Mouse (Mus musculus) retina, embryonic 14.5 days (tissue): Measurements from ENCODE around the gene Slc30a7.

Source experiments
- DNase-seq: peaks from one replicate; pipeline ENCODE4 v3.0.0-alpha.2; 2015; ENCODE audit warnings: low spot score

Gene Slc30a7

DNA sequence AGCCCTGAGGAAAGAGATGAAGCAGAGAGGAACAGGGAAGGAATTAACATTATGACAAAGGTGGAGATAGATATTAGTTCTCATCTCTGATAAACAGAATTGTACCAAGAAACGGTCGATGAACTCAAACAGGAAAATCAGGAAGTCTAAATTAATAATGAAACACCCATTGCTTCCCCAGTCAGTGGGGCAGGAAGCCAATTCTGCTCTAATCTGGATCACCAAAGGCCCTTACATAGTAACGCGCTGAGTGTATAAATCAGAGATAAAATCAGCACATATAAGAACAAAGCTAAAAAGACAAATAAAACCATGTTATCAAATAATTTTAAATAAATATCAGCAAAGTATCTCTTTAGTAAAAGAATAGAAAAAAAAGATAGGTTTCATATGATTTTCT is 15.1 kb downstream of the Slc30a7 start:
- DNase-seq, result no peak

DNA sequence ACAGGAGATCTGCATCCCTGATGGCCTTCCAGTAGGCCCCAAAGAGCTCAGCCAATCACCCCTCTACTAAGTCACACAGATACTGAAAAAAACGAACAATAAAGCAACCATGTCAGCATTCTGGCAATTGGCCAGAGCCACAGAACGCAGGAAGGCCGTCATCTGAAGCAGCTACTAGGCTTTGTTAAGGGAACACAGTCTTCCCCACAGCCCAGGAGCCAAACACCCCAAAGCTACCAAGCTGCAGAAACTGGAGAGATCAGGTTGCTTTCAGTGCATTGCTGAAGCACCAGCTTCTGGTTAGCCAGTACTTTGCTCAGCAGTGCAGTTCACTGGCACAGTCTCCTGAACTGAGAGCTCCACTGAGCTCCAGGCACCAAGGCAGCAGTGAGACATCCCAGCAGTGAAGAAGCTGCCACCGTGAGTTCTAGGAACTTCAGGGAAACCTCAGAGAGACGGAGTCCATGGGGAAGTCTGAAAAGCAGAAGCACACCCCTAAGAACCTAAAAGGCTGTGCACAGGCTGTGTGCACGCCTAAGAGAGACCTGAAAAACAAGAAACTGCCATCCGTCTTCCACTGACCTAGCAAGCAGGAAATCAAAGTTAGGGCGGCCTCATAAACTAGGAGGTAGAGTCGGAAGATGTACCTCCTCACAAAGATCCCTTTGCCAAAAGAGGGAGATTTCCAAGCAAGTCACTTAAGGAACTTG is 21.9 kb downstream of the Slc30a7 start:
- no peak for DNase-seq

DNA sequence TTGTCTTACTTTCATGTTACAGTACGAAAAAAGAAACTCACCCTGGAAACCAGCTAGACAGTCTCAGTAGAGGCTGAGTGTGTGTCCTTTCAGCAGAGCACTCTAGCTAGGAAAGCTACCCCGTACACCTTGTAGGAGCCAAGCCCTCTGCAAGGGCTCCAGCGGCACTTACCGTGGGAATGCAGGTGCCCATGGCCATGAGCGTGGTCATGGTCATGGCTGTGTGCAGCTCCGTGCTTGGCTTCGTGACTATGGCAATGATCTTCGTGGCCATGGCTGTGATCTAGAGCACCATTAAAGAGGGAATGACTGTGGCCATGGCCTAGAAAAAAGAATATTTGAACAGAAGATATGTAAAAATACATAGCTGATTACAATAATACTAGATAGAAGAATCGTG is 22.6 kb downstream of the Slc30a7 start:
- DNase-seq, result no peak

DNA sequence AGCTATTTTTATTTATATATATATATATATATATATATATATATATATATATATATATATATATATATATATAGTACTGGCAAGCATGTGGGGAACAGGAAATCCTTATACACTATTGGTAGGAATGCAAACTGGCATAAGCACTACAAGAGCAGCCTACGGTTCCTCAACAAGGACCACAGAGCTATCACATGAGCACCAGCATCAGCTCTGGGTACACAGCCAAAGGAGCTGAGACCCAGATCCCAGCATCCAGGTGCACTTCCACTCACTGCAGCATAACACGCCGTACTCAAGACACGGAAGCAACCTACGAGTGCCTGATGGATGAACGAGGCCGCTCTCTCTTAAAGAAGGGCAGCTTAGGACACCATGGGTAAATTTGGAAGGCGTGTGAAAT is 24.0 kb downstream of the Slc30a7 start:
- DNase-seq, result no peak

DNA sequence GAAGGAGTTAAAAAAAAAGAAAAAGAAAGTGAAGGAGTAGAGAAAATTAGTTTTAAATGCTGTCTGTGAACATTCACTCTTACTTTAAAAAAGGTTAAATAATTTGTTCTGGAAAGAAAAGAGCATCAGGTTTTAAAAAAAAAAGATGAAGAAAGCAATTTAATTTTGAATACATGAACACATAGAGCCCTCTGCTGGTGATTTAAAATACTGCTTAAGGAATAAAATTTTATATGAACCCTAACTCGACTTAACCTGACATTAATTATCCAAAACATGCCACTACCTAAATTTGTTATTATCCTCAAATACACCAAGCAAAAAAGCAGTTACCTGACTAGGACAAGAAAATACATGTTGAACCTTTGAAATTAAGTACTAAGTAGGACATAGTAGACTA is 28.2 kb downstream of the Slc30a7 start:
- peak; percentile 77 for DNase-seq

DNA sequence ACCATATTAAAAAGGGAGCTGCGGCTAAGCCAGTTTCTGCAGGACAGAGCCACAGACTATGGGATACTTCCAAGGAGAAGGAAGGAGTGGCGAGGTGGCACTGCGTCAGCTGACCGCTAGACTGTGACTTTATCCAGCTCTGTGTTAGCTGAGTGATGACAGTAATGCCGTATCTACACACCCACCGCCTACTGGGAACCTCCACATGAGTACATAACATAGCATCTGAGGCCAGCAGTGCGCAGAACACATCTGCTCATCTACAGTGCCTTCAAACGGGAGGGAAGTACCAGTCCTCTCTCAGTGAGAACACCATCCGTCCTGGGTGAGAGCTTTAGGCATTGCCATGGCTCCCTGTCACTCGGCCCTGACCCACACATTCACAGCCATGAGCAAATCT is 32.2 kb downstream of the Slc30a7 start:
- DNase-seq, result no peak

DNA sequence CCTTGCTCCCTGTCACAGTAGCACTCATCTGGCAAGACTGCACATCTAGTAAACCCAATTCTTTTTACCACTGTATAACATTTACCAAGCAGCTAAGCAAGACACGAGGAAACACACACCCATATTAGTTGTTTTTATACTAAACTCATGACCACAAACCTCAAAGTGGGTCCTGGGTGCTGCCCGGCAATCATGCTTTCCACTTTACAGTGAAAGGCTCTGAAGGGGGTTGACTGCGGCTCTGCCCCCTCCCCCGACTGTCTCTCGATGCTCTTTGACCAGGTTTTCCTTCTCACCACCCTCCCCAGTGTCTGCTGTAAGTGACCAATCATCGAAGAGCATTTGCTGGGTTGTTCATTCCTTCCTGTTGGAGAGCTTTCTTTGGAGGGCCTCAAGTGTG is 33.0 kb downstream of the Slc30a7 start:
- no peak for DNase-seq

DNA sequence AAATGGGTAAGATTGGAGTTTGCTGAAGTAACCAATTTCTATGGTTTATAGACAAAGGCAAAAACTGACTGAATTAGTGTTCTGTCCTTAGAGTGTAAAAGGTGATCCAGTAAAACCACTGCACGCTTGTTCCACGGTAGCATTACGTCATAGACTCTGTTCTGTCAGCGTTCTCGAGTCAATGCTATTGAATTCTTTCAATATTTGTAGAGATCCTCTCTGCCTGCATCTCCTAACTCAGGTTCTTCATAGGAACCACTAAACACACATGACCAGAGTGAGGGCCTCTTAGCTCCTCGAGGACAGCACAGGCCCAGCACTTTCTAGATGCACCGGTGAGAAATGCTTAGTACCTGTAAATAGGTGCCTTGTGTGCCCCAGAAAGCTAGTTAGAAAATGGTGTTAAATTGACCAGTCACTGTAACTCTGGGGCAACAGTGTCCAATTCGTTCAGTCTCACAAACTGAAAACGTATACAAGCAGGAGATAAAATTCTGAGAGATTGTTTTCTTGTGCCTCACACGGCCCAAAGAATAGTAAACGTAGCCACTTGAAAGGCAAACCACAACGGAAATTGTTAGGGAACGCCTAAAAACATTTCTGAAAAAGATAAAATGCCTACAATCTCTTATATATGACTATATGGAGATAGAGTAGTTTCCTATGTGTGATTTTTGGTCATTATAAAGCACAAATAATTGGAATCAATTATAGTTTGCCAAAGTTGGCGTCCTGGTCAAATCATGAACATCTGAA is 35.1 kb downstream of the Slc30a7 start:
- DNase-seq, result no peak

DNA sequence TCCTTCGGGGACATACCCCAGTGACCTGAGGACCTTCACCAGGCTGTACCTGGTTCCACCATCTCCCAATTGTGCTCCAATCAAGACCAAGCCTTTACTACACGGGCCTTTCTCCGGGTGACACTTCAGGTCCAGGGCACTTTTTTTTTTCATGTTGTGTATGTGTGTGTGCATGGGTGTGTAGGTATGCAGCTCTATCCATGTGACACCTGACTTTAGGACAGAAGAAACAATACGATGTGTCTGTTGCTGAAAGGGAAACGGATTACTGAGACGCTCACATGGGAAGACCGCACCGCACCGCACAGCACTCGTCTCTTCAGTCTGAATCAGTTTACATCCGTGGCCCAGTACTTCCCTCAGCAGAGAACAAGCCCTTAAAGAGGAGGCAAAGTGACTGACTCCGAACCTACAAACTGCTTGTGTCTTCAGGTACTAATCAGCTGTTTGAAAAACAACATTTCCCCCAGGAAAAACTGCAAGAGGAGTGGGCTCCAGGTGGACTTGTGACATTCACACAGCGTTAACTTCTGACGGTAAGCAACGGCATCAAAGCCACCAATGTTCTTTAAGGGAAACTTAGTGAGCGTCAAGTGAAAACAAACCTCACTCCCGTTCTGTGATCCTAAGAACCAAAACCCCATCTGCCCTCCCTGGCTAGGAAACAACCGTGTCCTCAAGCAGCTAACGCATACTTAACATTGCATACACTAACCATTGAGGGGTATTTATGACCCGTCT is 36.0 kb downstream of the Slc30a7 start:
- DNase-seq, result no peak

DNA sequence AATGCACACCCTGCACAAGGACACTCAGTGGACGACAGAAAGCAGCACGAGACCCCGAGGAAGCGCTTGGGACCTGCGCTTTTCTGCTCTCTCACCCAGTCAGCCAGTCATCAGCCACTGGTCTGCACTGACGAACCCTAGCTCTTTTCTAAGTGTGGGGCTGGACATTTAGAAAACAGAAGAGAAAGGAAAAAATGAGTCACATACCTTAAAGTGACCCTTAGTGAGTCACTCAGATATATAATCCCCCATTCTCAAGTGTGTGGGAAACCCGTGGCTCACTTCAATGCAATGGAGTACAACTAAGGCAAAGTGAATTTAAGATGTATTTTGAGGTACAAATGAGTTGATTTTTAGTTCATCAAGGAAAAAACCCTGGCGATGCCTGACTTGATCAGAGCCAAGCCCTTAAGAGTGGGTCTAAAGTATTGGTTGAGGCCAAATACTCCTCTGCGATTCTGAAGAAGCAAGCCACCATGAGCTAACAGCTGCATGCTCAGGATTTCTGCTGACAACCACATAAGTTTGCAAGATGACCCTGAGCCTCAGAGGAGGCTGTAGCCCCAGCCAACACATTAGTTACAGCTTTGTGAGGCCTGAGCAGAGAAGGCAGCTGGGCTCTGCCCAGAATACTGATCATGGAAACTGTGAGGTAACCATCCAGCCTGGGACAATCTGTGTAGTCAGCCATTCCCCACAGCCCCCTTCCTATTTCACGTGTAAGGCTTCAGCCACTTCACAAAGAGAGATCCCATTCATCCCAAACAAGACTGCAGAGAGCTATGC is 38.3 kb downstream of the Slc30a7 start:
- no peak for DNase-seq

DNA sequence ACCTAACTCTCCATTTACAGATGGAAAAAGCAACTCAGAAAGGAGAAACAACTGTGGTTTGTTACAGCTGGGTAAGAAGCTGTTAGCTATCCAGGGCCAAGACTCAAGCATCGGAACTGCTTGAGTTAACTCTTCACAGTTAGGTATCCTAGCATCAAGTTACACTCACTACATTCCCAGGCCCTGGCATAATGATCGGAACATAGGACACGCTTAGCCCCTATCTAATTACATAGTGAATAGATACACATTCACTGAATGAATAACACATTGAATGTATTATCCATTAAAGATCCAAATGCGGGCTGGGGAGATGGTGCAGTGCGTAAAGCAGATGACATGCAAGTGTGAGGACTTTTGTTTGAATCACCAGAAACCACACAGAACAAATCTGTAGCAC is 43.1 kb downstream of the Slc30a7 start:
- no peak for DNase-seq

DNA sequence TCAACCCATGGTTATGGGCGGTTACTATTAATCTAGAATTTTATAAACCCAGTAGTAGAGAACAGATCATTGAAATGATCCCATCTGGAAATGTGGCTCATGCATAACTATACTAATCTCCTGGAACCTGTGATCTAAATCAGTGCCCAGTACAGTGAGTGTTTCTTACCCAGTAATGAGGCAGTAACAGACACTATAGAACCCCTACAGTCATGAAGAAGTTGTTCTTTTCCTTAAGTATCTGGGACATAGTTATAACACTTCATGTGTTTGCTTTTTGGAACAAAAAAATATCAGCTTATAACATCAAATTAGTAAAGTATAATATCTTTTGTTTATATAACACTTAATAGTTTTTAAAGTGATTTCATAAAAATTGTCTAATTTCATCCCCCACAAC is 43.6 kb downstream of the Slc30a7 start:
- DNase-seq, result no peak

DNA sequence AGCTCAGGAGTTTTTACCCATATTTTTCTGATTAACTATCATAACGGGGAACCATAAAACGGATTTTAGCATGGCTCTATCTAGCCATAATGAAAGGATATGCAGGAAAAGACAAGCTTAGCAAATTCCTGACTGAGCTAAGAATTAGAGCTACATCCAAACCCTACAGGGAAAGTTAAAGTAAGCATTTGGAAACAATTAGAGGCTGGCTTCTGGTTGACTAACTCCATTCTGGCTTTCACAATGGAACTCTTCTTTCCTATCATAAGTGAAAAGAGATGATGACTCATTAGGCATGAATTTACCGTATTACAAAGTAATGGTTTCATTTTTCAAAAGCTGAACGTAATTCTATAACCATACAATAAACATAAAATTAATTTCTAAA is 45.2 kb downstream of the Slc30a7 start:
- DNase-seq, result peak; percentile 80

DNA sequence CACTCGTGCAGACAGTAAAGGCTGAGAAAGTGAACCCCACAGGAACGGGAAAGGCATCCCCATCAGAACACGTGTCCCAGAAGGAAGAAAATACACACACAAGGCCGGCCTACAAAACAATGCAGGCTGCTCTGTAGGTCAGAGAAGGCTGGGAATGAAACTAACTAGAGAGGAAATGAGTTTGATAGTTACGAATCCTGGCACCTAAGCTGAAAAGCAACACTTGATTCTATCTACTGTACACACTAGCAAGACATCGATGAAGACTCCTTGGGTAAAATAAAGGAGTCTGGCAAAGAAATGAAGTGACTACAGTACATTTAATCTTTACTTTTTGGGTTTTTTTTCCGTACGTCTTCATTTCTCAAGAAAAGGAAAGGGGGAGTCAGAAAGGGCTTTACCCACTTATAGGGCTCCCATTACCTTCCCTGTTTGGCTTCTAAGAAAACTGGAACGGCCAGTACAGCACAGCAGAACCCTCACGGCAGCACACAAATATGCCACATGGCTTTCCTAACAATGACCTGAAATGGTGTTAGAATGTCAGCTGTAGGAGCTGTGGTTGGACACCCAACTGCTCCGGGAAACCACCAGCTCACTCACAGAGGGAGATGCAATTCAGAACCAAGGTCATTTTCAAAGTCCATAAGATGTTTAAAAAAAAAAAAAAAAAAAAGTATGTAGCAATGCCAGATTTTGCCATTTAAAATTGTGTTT is 45.7 kb downstream of the Slc30a7 start:
- DNase-seq, result peak; percentile 65

DNA sequence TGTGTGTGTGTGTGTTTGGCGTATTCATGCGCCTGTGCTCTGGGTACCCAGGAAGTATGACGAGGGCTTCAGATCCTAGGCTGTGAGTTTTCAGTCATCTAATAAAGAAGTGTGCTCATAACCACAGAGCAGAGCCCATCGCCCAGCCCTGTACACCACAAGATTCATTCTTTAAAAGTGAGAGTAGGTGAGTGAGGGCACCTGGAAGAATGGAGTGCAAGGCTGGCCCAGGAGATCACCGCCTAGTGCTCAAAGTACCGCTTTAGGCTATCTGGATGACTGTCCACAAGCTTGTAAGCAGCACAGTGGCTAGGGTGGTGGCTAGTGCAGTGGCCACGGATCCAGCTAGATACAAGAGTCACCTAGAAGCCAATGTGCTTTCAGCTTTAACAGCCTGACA is 50.0 kb downstream of the Slc30a7 start:
- DNase-seq, result no peak

DNA sequence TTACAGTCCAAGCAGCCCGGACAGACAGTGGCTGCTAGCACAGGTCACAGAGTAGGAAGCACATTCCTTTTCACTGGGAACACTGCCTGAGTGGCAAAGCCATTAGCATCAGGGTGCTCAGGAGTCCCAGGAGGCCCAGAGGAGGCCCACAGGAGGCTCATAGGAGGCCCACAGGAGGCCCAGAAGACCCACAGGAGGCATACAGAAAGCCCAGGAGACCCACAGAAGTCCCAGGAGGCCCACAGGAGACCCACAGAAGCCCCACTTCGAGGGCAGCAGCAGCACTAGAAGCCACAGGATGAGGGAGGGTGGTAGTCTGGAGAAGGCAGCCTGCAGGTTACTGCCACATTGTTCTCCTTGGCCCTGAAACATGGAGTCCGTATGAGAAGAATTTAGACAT is 54.1 kb downstream of the Slc30a7 start:
- no peak for DNase-seq

DNA sequence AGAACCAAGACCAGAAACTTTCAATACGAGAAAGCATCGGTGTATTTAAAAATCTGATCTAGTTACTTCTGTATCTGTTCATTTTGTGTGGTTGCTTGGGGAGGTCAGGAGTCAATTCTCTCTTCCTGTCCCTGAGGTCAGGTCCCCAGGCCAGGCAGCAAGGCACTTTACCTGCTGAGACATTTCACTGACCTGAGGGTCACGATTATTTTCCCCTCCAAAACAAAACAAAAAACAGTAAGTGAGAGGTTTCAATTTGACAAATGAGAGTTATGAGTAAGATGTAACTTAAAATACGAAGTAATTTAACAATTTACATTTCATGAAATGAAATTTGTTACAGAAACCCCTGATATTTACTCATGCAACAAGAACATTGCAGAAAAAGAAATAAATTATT is 54.9 kb downstream of the Slc30a7 start:
- no peak for DNase-seq

DNA sequence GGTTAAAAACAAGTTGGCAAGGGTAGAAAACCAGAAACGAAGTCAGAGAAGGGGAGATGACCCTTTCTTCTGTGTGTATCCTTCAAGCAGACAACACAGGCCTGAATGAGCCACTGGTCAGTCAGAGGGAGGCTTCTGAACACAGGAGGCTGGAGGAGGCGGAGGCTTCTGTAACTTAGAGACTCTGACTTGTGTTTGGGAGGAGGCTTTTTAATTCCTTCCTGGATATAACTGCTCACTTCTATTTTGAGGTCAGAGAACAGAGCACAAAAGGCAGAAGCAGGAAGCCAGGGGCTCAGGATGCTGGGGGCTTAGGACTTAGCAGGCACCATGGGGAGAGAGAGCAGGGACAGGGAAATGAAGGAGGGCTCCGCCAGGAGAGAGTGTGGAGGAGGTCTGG is 56.0 kb downstream of the Slc30a7 start:
- no peak for DNase-seq

DNA sequence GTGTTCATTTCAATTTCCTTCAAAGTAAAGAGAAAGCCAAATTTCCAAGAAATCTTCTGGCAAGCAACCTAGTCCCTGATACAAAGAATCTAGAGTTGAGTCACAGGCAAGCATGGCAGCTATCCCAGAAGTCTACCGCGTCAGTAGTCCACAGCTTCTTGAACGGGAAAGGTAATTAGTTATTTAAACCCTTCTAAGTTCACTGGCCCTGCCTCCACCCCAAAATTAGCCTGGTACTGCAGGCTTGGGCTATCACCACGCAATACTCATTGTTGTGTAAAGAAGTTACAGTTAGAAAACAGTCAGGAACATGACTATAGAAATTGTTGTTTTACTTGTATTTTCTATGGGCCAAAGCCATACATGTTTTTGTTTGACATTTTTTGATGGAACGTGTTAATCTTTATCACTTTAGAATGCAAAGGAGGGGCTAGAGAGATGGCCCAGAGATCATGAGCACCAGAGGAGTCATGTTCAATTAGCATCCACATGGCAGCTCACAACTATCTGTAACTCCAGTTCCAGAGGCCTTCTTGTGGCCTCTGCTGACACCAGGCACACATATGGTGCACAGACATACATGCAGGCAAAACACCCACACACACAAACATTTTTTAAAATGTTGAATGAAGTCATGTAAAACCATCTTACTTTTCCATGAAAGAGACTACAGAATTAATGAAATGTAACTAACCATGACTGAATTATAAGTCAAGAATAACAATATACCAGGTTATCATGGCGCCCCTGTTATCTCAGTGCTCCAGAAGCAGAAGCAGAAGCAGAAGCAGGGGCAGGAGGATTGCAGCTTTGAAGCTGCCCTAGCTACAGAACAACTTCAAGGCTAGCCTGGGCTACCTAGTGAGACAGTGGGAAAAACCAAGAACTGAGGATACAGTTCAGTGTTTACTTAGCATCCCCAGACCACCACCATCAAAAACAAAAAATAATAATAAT is 57.0 kb downstream of the Slc30a7 start:
- DNase-seq, result no peak

DNA sequence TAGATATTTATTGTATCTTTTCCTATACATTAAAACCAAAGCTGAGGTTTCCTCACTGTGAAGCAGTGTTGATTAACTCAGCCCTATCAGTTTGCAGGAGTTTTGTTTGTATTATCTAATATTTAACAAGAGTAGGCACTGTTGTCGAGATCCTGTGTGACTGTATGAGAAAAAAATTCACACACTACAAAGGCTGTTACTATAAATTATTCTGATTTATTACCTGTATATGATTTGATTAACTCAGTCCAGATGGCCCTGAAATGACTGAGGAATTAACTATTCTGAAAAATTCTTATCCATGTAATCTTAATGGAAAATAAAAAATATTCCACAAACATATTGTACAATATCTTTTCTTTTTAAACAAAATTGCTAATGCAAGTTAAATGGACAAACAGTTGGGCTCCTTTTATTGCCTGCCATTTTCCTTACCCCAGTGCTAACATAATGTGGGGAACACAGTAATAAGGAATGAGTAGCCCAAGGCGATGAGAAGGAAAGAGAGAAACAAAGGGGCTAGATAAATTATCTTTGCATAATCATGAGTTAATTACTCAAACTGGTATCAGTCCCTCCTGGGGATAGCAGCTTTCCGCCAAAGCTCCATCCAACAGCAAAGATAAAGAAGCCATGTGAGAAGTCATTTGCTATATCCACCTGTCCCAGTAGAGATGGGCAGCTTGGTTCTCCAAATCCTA is 57.8 kb downstream of the Slc30a7 start:
- DNase-seq, result no peak
